26 mouse cellular contexts compared by ENCODE assay signal in genomic region chr13:37654651-37655050, GRCm38 (mm10).
"Had no signal": no experiment of that assay in that cellular context is flagged by ENCODE, and none has a peak within 500 bp of the region (broad histone marks: within the 10 kb centered on the region; RNA-seq: fewer than 3 reads in every experiment).

No protein-coding gene starts in this region.

- ATAC-seq: forebrain, embryonic 13.5 days; forebrain, embryonic 14.5 days; forebrain, embryonic 15.5 days; forebrain, embryonic 16.5 days; forebrain, postnatal 0 days had no signal

- H3K4me2 ChIP-seq: embryonic facial prominence, embryonic 12.5 days; embryonic facial prominence, embryonic 13.5 days; embryonic facial prominence, embryonic 15.5 days; forebrain, embryonic 12.5 days; forebrain, embryonic 13.5 days; forebrain, embryonic 15.5 days had no signal

- H3K27me3 ChIP-seq: embryonic facial prominence, embryonic 12.5 days; embryonic facial prominence, embryonic 13.5 days; embryonic facial prominence, embryonic 15.5 days; forebrain, embryonic 12.5 days; forebrain, embryonic 13.5 days; forebrain, embryonic 15.5 days had no signal

- H3K9me3 ChIP-seq: embryonic facial prominence, embryonic 10.5 days; embryonic facial prominence, embryonic 12.5 days; embryonic facial prominence, embryonic 13.5 days; embryonic facial prominence, embryonic 15.5 days; forebrain, embryonic 10.5 days; forebrain, embryonic 12.5 days; forebrain, embryonic 13.5 days; forebrain, embryonic 15.5 days had no signal

- DNase-seq: cerebellum, adult 9-11 months; cerebellum, postnatal 10 days; cerebellum, postnatal 14 days; cerebellum, postnatal 25 days; cerebellum, postnatal 36 days; embryo, embryonic 11 days; forebrain, postnatal 0 days; gastrocnemius, adult 2 months; gastrocnemius, postnatal 10 days; gastrocnemius, postnatal 14 days; gastrocnemius, postnatal 25 days; gastrocnemius, postnatal 36 days; heart, adult 11 months; heart, adult 18-20 months; heart, adult 2 months had no signal

- H3K4me1 ChIP-seq: embryonic facial prominence, embryonic 10.5 days; embryonic facial prominence, embryonic 12.5 days; forebrain, embryonic 10.5 days; forebrain, embryonic 12.5 days; forebrain, embryonic 13.5 days; forebrain, embryonic 15.5 days had no signal

- H3K9ac ChIP-seq: embryonic facial prominence, embryonic 12.5 days; embryonic facial prominence, embryonic 13.5 days; embryonic facial prominence, embryonic 15.5 days; forebrain, embryonic 12.5 days; forebrain, embryonic 13.5 days; forebrain, embryonic 15.5 days; forebrain, postnatal 0 days had no signal

- H3K36me3 ChIP-seq: embryonic facial prominence, embryonic 10.5 days; embryonic facial prominence, embryonic 12.5 days; embryonic facial prominence, embryonic 13.5 days; embryonic facial prominence, embryonic 15.5 days; forebrain, embryonic 10.5 days; forebrain, embryonic 12.5 days; forebrain, embryonic 15.5 days had no signal

- H3K27ac ChIP-seq: embryonic facial prominence, embryonic 10.5 days; embryonic facial prominence, embryonic 12.5 days; embryonic facial prominence, embryonic 13.5 days; embryonic facial prominence, embryonic 15.5 days; forebrain, embryonic 10.5 days; forebrain, embryonic 12.5 days; forebrain, embryonic 13.5 days; forebrain, embryonic 15.5 days; gastrocnemius, adult 2 months; heart, adult 2 months had no signal

- H3K4me3 ChIP-seq: embryonic facial prominence, embryonic 10.5 days; embryonic facial prominence, embryonic 12.5 days; embryonic facial prominence, embryonic 13.5 days; embryonic facial prominence, embryonic 15.5 days; erythroblast, embryonic 14.5 days; forebrain, embryonic 10.5 days; forebrain, embryonic 12.5 days; forebrain, embryonic 13.5 days; forebrain, embryonic 15.5 days; gastrocnemius, adult 2 months; heart, adult 2 months had no signal
